Mouse (Mus musculus) intestine, embryonic 15.5 days (tissue): ENCODE measurements around the gene Pld4. TPM values are rescaled to one million over a fixed set of nuclear protein-coding genes. Genes with fewer than 3 reads are reported as not detected.

Experiments
- ATAC-seq: fragments of 200-750 bp; cut with Nextera tagmentation; 2 replicates; pipeline ENCODE4 v1.8.0; 2017; ENCODE audit warnings: moderate TSS enrichment, moderate library complexity
- H3K27ac ChIP-seq: fragments of 300-500 bp; sonication (generic); 2 replicates; pipeline ENCODE4 v1.5.1; 2015; ENCODE audit warnings: mild to moderate bottlenecking, inconsistent platforms
- H3K27me3 ChIP-seq: fragments of 300-500 bp; sonication (generic); replicated peaks from 2 replicates; pipeline ENCODE4 v1.6.1; 2015; ENCODE audit warnings: inconsistent platforms
- H3K36me3 ChIP-seq: fragments of 300-500 bp; sonication (generic); 2 replicates; pipeline ENCODE4 v1.6.1; 2015; ENCODE audit warnings: inconsistent platforms
- H3K4me1 ChIP-seq: fragments of 300-500 bp; sonication (generic); replicated peaks from 2 replicates; pipeline ENCODE4 v1.6.1; 2015; ENCODE audit warnings: inconsistent platforms
- H3K4me2 ChIP-seq: fragments of 300-500 bp; sonication (generic); replicated peaks from 2 replicates; pipeline ENCODE4 v1.6.1; 2015; ENCODE audit warnings: mild to moderate bottlenecking, inconsistent platforms
- H3K4me3 ChIP-seq: fragments of 300-500 bp; sonication (generic); replicated peaks from 2 replicates; pipeline ENCODE4 v1.5.1; 2015; ENCODE audit warnings: inconsistent platforms
- H3K9ac ChIP-seq: fragments of 300-500 bp; sonication (generic); 2 replicates; pipeline ENCODE4 v1.6.1; 2015; ENCODE audit warnings: inconsistent platforms
- H3K9me3 ChIP-seq: fragments of 300-500 bp; sonication (generic); 2 replicates; pipeline ENCODE4 v1.6.1; 2016; ENCODE audit warnings: inconsistent platforms
- WGBS: fragments of 180-500 bp; shearing (Covaris S2); methylation state at CpG from one replicate; pipeline ENCODE4 v1.1.7; 2015; 5-methylcytosine and 5-hydroxymethylcytosine counted together
- polyA plus RNA-seq: library from polyadenylated mRNA; unstranded; fragments of >200 nt; fragmentation: Nextera tagmentation; extraction: Ambion mirVana; gene quantifications from 2 replicates; pipeline ENCODE4 v1.2.1, GENCODE M21; 2015

Gene Pld4
- polyA plus RNA-seq, 1 experiment from 2014 or later, result 11.6 TPM

GRCm38 (mm10) chr12:112770396-112770795 lies 9.9 kb downstream of the Pld4 start:
- WGBS, result 81% methylated on average over 4 of the region's 4 CpGs
- Histone ChIP-seq H3K27ac (no peak overlapping the region), H3K4me1 (0 out of 2 replicates have a peak, but pooled peaks cover 2% of the 10 kb centered on the region), H3K9me3 (no peaks in the 10 kb centered on the region), H3K36me3 (no peaks in the 10 kb centered on the region), H3K4me2 (no peak overlapping the region), H3K9ac (no peak overlapping the region), H3K4me3 (no peak overlapping the region), H3K27me3 (no peaks in the 10 kb centered on the region)
- no peak for ATAC-seq

GRCm38 (mm10) chr12:112772306-112772705 lies 11.9 kb downstream of the Pld4 start:
- WGBS, result 89% methylated on average over 14 of the region's 14 CpGs
- Histone ChIP-seq H3K36me3 (no peaks in the 10 kb centered on the region), H3K4me3 (no peak overlapping the region), H3K27me3 (no peaks in the 10 kb centered on the region), H3K4me2 (no peak overlapping the region), H3K27ac (no peak overlapping the region), H3K9ac (no peak overlapping the region), H3K9me3 (no peaks in the 10 kb centered on the region), H3K4me1 (0 out of 2 replicates have a peak, but pooled peaks cover 2% of the 10 kb centered on the region)
- ATAC-seq, result no peak

GRCm38 (mm10) chr12:112773366-112773765 lies 12.9 kb downstream of the Pld4 start:
- 24% methylated on average over 9 of the region's 9 CpGs for WGBS
- H3K27me3 ChIP-seq, result no peaks in the 10 kb centered on the region
- no peak overlapping the region for H3K27ac ChIP-seq
- no peaks in the 10 kb centered on the region for H3K36me3 ChIP-seq
- no peak overlapping the region for H3K4me2 ChIP-seq
- ATAC-seq, result no peak
- H3K4me1 ChIP-seq, result 0 out of 2 replicates have a peak, but pooled peaks cover 2% of the 10 kb centered on the region
- no peaks in the 10 kb centered on the region for H3K9me3 ChIP-seq
- H3K4me3 ChIP-seq, result no peak overlapping the region
- no peak overlapping the region for H3K9ac ChIP-seq

DNA sequence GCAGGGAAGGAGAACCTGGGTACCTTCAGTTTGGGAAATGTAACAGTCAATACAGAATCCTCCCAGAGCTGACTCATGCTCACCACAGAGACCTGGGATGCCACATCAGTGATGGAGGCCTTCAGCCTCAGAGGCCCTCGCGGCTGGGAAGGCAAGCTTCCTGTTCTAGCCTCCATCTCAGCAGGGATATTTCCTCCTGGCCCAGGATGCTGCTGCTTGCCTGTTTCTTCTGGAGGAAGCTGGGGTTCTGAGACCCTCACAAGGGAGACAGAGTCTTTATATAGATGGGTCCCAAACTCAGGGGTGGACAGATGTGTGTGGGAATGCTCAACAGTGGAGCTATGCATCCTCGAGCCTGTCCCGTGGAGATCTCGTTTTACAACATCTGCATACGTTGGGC lies 13.6 kb downstream of the Pld4 start:
- Histone ChIP-seq H3K27ac (no peak overlapping the region), H3K4me1 (0 out of 2 replicates have a peak, but pooled peaks cover 2% of the 10 kb centered on the region), H3K9ac (no peak overlapping the region), H3K4me2 (no peak overlapping the region), H3K27me3 (no peaks in the 10 kb centered on the region), H3K4me3 (no peak overlapping the region), H3K9me3 (no peaks in the 10 kb centered on the region), H3K36me3 (no peaks in the 10 kb centered on the region)
- no peak for ATAC-seq
- 78% methylated on average over 6 of the region's 6 CpGs for WGBS

DNA sequence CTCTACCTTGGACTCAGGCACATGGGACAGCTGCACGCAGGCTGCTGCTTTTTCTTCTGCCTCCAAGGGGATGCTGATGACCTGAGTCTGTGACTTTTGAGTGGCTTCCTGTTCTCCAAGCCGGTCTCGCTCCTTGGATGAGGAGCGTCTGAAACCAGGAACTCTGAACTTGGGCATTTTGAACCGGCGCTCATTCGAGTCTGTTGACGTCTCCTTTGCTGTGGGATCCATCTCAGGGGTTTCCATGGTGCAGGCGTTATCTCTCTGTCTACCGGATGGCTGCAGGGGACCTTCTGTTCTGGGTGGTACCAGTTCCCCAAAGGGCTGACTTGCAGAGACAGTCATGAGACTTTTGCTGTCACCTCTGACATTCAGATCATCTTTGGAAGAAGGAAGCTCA lies 14.0 kb downstream of the Pld4 start:
- H3K9me3 ChIP-seq, result no peaks in the 10 kb centered on the region
- no peak overlapping the region for H3K9ac ChIP-seq
- H3K36me3 ChIP-seq, result no peaks in the 10 kb centered on the region
- 91% methylated on average over 10 of the region's 10 CpGs for WGBS
- ATAC-seq, result no peak
- no peak overlapping the region for H3K4me3 ChIP-seq
- H3K27me3 ChIP-seq, result no peaks in the 10 kb centered on the region
- H3K4me1 ChIP-seq, result 0 out of 2 replicates have a peak, but pooled peaks cover 2% of the 10 kb centered on the region
- no peak overlapping the region for H3K27ac ChIP-seq
- no peak overlapping the region for H3K4me2 ChIP-seq

DNA sequence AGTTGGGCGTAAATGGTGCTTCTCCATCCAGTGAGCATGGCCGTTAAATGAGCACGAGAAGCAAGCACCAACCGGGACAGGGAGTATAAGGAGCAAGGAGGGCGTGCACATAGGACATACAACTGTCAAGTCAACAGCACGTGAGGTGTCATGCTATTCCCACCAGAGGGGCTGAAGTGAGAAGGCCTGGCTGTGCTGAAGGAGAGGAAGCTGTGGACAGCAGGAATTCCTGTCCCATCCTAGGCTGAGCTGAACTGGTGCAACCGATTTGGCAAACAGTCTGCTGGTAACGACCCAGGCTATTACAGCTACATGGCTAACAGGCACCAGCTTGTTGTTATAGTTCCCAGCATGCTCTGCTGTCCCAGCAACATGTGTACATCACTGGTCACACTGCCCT lies 30.6 kb downstream of the Pld4 start:
- no peak overlapping the region for H3K4me2 ChIP-seq
- H3K4me3 ChIP-seq, result no peak overlapping the region
- no peaks in the 10 kb centered on the region for H3K9me3 ChIP-seq
- no peak overlapping the region for H3K9ac ChIP-seq
- peaks cover 34% of the 10 kb centered on the region for H3K4me1 ChIP-seq
- no peaks in the 10 kb centered on the region for H3K36me3 ChIP-seq
- H3K27ac ChIP-seq, result no peak overlapping the region
- WGBS, result 71% methylated on average over 8 of the region's 8 CpGs
- no peak for ATAC-seq
- H3K27me3 ChIP-seq, result no peaks in the 10 kb centered on the region

GRCm38 (mm10) chr12:112793601-112794355 lies 33.3 kb downstream of the Pld4 start:
- Histone ChIP-seq H3K4me2 (no peak overlapping the region), H3K27ac (peak overlapping the region; percentile 44; the same call in 1 of the 2 replicates), H3K4me3 (no peak overlapping the region), H3K4me1 (peaks cover 58% of the 10 kb centered on the region), H3K27me3 (no peaks in the 10 kb centered on the region), H3K9me3 (no peaks in the 10 kb centered on the region), H3K36me3 (no peaks in the 10 kb centered on the region), H3K9ac (no peak overlapping the region)
- ATAC-seq, result peak; percentile 62
- 64% methylated on average over 13 of the region's 13 CpGs for whole genome bisulfite sequencing

- no peaks in the 10 kb centered on the region for H3K9me3 ChIP-seq
- H3K9ac ChIP-seq, result no peak overlapping the region
- no peaks in the 10 kb centered on the region for H3K36me3 ChIP-seq
- H3K4me2 ChIP-seq, result peak overlapping the region; percentile 26
- peaks cover 64% of the 10 kb centered on the region for H3K4me1 ChIP-seq
- WGBS, result 22% methylated on average over 7 of the region's 7 CpGs
- no peak overlapping the region for H3K4me3 ChIP-seq
- H3K27ac ChIP-seq, result peak overlapping the region; percentile 44; the same call in 1 of the 2 replicates
- no peak for ATAC-seq
- H3K27me3 ChIP-seq, result no peaks in the 10 kb centered on the region
These were observed 33.9 kb downstream of the Pld4 start for GRCm38 (mm10) chr12:112794356-112794816.

GRCm38 (mm10) chr12:112794998-112795397 lies 34.5 kb downstream of the Pld4 start:
- Histone ChIP-seq H3K9me3 (no peaks in the 10 kb centered on the region), H3K9ac (no peak overlapping the region), H3K27ac (no peak overlapping the region), H3K4me2 (peak overlapping the region; percentile 41), H3K36me3 (no peaks in the 10 kb centered on the region), H3K4me3 (0 out of 2 replicates have a peak overlapping the region, but pooled peaks have one; percentile 7), H3K27me3 (no peaks in the 10 kb centered on the region; the same call in 1 of the 2 replicates), H3K4me1 (peaks cover 64% of the 10 kb centered on the region)
- no peak for ATAC-seq
- WGBS, result 85% methylated on average over 5 of the region's 5 CpGs

- no peaks in the 10 kb centered on the region for H3K9me3 ChIP-seq
- H3K4me1 ChIP-seq, result peaks cover 65% of the 10 kb centered on the region
- no peaks in the 10 kb centered on the region; the same call in 1 of the 2 replicates for H3K27me3 ChIP-seq
- H3K36me3 ChIP-seq, result no peaks in the 10 kb centered on the region
- H3K9ac ChIP-seq, result no peak overlapping the region
- H3K4me3 ChIP-seq, result 0 out of 2 replicates have a peak overlapping the region, but pooled peaks have one; percentile 7
- ATAC-seq, result peak; percentile 46
- no peak overlapping the region for H3K27ac ChIP-seq
- WGBS, result 35% methylated on average over 18 of the region's 18 CpGs
- H3K4me2 ChIP-seq, result peak overlapping the region; percentile 41
These were observed 35.1 kb downstream of the Pld4 start for GRCm38 (mm10) chr12:112795466-112796104.

- 41% methylated on average over 17 of the region's 17 CpGs for whole genome bisulfite sequencing
- Histone ChIP-seq H3K4me1 (peaks cover 73% of the 10 kb centered on the region), H3K9ac (no peak overlapping the region)
These were observed 36.4 kb downstream of the Pld4 start for GRCm38 (mm10) chr12:112796551-112797510.

More at GRCm38 (mm10) chr12:112796551-112797510, 36.4 kb downstream of the Pld4 start:
- no peak for ATAC-seq
- no peak overlapping the region for H3K4me3 ChIP-seq
- no peak overlapping the region for H3K4me2 ChIP-seq
- peaks cover 3% of the 10 kb centered on the region for H3K27me3 ChIP-seq
- no peaks in the 10 kb centered on the region for H3K36me3 ChIP-seq
- H3K27ac ChIP-seq, result no peak overlapping the region
- H3K9me3 ChIP-seq, result no peaks in the 10 kb centered on the region
